Mouse (Mus musculus) monocyte, adult 5-6 weeks (primary cell): ENCODE results near the gene Pex26. TPM values are rescaled to one million over a fixed set of nuclear protein-coding genes. Genes with fewer than 3 reads are reported as not detected.

Experiments
- ATAC-seq: fragments of 153-309, 156-312 bp; replicated peaks from 2 replicates; pipeline ENCODE4 v1.8.0; 2017; ENCODE audit warnings: mild to moderate bottlenecking; ENCODE audit not compliant: low TSS enrichment, insufficient number of reproducible peaks, severe bottlenecking, poor library complexity, low FRiP score
- total RNA-seq: library from RNA; stranded (forward); fragments of 200-1000, 200-491, 200-594 nt; gene quantifications from 3 replicates; pipeline ENCODE4 v1.2.3, GENCODE M21; 2017

Gene Pex26
- total RNA-seq, 1 experiment from 2014 or later = 4.0 TPM

DNA sequence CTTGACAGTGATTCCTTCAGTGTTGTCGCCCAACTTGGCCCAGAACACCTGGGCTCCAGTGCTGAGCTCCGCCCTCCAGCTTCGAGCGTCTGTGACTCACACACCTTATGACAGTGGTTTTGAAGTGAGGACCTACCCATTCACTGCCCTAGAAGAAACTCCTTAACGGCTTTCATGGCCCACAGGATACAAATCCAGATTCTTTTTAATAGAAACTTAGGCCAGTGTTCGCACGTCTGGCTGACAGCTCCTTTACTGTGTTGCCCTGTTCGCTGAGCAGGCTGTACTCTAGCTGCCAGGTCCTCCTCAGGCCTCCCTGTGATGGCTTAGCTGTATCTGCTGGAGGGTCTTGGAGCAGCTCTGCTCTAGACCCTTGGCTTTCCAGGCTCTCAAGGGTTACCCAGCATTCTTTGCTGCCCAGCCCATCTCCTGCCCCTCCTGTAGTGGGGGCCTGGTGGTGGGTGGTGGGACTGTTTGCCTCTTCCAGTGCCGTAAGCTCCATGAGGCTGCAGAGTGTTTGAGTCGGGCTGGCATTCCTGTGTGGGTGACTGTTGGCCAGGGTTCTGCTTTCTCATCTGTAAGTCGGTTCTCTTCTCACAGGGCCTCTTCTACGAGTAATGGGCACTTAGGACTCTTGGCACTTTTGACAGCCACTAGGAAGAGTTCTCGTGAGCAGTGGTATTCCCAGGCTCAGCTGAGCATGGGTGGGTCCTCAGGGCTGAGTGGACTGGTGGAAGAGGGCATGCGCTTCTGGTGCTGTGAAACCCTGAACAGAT is 11.7 kb downstream of the Pex26 start:
- no peak for ATAC-seq

GRCm38 (mm10) chr6:121197807-121198365 is 14.4 kb downstream of the Pex26 start:
- no peak for ATAC-seq

DNA sequence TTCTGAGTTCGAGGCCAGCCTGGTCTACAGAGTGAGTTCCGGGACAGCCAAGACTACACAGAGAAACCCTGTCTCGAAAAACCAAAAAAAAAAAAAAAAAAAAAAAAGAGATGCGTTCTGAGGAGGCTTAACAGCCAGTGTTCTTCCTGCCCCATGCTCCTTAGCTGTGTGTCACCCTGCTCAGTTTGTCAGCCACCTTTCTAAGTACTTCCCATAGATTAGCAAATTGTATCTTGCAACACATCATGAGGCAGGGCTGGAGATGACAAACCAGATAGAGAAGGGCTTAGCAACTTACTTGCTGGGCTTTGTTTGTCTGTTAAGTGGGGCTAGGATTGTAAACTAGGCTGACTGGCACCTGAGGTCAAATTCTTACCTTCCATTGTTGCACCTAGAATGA is 17.0 kb downstream of the Pex26 start:
- no peak for ATAC-seq

DNA sequence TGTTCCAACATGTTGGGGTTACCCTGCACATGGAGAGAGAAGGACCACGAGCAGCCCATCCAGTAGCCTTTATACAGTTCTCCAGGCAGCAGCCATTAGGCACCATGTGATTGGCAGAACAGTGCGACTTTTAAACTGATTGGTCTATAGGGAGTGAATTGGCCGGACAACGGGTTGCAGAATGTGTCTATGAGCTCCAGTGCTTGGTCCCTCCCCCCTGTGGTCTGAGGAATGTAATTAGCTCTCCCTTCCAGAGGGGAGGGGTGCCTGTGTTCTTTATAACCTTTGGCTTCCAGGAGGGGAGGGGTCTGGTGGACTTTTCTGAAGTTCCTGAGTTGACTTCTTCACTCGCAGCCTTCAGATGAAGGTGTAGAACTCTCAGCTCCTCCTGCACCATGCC is 18.6 kb downstream of the Pex26 start:
- ATAC-seq = no peak

DNA sequence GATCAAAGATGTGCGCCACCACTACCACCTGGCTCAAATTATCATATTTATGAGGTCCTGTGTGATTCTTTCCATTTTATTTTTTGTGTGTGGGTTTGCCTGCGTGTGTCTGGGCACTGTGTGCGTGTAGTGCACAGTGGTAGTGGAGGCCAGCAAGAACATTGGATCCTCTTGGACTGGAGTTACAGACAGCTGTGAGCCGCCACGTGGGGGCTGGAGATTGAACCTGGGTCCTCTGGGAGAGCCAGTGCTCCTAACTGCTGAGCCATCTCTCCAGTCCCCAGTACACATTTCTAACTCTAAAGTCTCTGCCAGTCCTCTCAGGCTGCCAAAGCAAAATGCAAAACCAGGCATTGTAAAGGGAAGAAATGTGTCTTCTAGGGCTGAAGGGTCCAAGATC is 23.0 kb downstream of the Pex26 start:
- no peak for ATAC-seq

DNA sequence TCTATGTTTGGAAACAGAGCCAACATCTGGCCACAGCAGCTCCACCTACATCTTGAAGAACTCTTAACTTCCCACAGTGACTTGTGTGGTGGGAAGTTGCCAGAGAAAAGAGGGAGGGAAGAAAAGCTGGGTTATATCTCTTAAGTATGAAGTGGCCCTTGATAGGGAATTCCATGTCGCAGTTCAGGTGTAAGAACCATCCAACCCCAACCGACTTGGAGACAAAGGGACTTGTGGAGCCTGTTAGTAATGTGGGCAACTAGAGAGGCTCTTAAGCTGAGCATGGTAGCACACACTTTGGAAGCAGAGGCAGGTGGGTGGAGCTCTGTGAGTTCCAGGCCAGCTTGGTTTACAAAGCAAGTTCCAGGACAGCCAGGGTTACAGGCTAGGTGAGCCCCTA is 26.1 kb downstream of the Pex26 start:
- no peak for ATAC-seq

GRCm38 (mm10) chr6:121210149-121210925 is 26.9 kb downstream of the Pex26 start, which contains the start of gene Tuba8:
Gene Tuba8, plus strand, starts transcription at chr6:121210696.
- peak; percentile 47; the same call in 1 of the 2 replicates for ATAC-seq

GRCm38 (mm10) chr6:121210926-121211289 is 27.4 kb downstream of the Pex26 start:
- ATAC-seq = no peak

- no peak for ATAC-seq
These were observed 28.3 kb downstream of the Pex26 start for GRCm38 (mm10) chr6:121211743-121212142.

DNA sequence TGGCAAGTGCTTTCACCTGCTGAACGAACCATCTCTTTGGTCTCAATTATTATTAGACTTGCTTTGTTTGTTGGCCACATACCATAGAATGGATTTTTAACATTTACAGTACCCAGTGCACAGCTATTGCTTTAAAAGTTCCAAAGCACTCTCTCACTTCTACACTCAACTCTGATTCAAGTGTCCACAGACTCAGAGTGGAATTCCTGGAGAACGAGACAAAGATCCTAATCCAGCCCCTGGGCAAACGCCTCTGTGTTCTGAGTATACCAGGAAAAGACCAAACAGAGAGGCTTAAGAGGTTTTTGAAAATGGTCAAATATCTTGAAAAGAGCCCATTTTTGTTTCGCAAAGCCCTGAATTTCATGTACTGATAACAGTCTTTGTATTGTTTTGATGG is 29.5 kb downstream of the Pex26 start:
- ATAC-seq = no peak

DNA sequence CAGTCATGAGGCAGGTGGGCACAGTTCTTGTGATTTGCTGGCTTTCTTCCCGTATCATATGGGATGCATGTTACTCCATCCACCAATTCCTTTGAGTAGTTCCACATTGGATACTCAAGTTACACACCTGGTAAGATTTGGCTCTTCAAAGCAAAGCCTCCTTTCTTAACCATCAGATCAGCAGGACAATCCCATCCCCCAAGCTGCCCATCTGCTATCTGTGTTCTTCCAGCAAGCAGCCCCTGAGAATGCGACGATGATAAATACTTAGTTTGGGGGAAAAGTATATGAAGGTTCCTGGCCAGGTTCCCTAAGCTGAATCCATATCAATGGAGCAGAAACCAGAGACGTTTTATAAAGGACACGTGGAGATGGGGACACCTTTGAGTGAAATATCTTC is 30.8 kb downstream of the Pex26 start:
- no peak for ATAC-seq

- ATAC-seq = peak; percentile 59
These were observed 31.3 kb downstream of the Pex26 start for GRCm38 (mm10) chr6:121214667-121215330.

- no peak for ATAC-seq
These were observed 31.9 kb downstream of the Pex26 start for GRCm38 (mm10) chr6:121215336-121215735.

DNA sequence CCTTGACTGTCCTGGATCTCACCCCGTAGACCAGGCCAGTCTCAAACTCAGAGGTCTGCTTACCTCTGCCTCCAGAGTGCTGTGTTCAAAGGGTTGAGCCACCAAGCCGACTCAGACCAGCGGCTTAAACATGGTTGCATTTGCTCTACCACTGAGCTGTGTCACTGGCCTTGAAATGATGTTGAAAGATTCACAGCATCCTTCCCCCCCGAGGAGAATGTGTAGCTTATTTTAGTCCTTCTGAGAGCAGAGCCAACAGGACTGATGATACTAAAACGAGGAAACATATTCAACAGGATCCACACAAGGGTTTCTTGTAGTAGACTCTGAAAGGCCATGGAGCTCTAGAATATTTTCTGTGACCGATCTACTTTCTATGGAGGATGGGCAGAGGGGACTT is 32.4 kb downstream of the Pex26 start:
- no peak for ATAC-seq

- no peak for ATAC-seq
These were observed 33.3 kb downstream of the Pex26 start for GRCm38 (mm10) chr6:121216589-121217255.

GRCm38 (mm10) chr6:121218002-121218401 is 34.5 kb downstream of the Pex26 start:
- no peak for ATAC-seq

DNA sequence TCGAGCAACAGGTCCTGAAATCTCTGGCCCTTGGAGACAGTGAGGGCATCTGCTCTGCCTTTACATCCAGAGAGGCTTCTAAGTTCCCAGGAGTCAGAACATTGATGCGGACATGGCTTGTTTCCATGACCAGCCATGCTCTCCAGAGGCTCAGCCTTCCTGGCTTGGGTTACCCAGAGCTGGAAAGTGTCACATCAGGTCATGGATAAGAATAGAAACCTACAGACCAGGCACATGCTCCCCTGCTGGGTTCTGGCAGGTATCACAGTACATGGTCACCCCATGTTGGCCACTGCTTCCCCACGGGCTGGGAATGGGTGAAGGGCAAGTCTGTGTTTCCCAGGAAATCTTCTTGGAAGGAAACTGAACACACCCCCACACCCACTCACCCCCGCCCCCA is 35.9 kb downstream of the Pex26 start:
- no peak for ATAC-seq

DNA sequence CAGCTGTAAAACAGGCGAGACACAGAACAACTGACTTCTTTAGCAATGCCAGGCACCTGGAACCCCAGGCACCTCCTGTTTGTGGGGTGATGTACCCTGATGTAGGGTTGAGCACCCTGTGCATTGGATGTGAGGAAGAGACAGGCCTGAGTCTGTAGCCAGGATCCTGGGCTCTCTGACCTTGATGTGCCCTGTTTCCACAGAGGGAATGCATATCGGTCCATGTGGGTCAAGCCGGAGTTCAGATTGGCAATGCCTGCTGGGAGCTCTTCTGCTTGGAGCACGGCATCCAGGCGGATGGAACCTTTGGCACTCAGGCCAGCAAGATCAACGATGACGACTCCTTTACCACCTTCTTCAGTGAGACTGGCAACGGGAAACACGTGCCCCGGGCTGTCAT is 36.7 kb downstream of the Pex26 start:
- no peak for ATAC-seq
